Mouse (Mus musculus) myocyte (in vitro differentiated cells): ENCODE data around the gene Tex264.

Experiments used
- POLR2A ChIP-seq: IDR thresholded peaks from one replicate; pipeline ENCODE4 v1.6.1; 2011; ENCODE audit warnings: low read depth, mild to moderate bottlenecking, control low read depth, moderate library complexity; ENCODE audit not compliant: insufficient read length
- REST ChIP-seq: IDR thresholded peaks from one replicate; pipeline ENCODE4 v1.6.1; 2011; ENCODE audit warnings: mild to moderate bottlenecking, control low read depth, moderate library complexity; ENCODE audit not compliant: insufficient read depth, insufficient read length
- USF1 ChIP-seq: IDR thresholded peaks from one replicate; pipeline ENCODE4 v1.6.1; 2011; ENCODE audit warnings: low read depth, mild to moderate bottlenecking, control low read depth, moderate library complexity

GRCm38 (mm10) chr9:106716729-106717128, 31.0 kb upstream of the Tex264 start:
- no peak for TF ChIP-seq POLR2A
- no peak for TF ChIP-seq USF1
- no peak for TF ChIP-seq REST
